Mouse (Mus musculus) cortical plate, adult 2 months (tissue): ENCODE data around the gene Prkag1.

Experiments
- CTCF ChIP-seq: fragments of 200-500 bp; IDR thresholded peaks from 2 replicates; pipeline ENCODE4 v1.5.1; 2011; ENCODE audit warnings: mild to moderate bottlenecking, control low read depth, low read length; ENCODE audit not compliant: insufficient read depth; ENCODE audit errors: extremely low read depth
- POLR2A ChIP-seq: fragments of 200-500 bp; IDR thresholded peaks from 2 replicates; pipeline ENCODE4 v1.6.1; 2011; ENCODE audit warnings: mild to moderate bottlenecking, low read length, control low read depth; ENCODE audit not compliant: insufficient read depth; ENCODE audit errors: extremely low read depth

DNA sequence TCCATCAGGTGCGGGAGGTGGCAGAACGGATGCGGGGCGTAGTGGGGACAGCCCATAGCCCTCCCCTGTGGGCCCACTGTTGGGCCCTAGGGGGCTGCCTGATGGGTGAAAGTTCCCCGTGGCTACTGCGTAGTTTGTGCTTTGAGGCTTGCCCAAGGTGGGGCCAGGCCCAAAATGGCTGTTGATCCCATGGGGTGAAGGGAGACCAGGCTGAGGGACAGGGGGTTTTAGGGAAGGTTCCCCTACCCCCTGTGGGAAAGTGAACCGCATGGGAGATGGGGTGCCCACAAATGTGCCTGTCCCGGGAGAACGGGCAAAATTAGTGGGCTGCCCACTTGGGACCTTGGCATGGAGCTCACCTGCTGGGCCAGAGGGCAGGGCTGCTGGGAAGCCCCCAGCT, 20.8 kb upstream of the Prkag1 start:
- TF ChIP-seq POLR2A (no peak), CTCF (no peak)
